17 mouse cellular contexts compared by ENCODE assay signal in the genomic region with DNA sequence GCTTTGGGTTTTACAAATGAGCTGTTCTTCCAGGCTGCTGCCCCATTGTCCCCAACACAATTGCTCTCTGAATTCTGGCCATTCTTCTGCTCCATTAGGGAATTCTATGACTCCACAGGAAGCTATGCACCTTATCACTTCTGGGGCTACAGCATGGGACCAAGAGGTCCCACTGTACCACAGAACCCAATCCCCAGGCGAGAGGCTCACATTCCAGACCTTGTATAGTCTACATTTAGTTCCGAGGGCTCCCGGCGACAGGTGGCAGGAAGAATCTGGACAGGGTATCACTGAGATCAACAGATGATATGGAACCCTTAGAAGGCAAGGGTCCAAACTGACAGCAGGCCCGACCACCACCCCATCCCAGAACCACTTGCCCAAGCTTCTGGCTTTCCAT. TPM values are rescaled to one million over a fixed set of nuclear protein-coding genes. Genes with fewer than 3 reads are reported as not detected.
DNase-seq lines count a peak whose midpoint lies in the region; ATAC-seq and TF ChIP-seq lines count a peak whose summit lies in the region.
"Had no signal": no experiment of that assay in that cellular context is flagged by ENCODE, and none has a peak within 500 bp of the region (broad histone marks: within the 10 kb centered on the region; RNA-seq: fewer than 3 reads in every experiment).

No protein-coding gene starts in this region.

- WGBS in heart, embryonic 11.5 days (ENCODE audit: insufficient replicate concordance) = 20% methylated on average over 5 of the region's 5 CpGs
- WGBS in kidney, embryonic 15.5 days = 75% methylated on average over 5 of the region's 5 CpGs
- WGBS in liver, embryonic 12.5 days (ENCODE audit: insufficient replicate concordance) = 62% methylated on average over 5 of the region's 5 CpGs

- H3K79me2 ChIP-seq in myocyte (ENCODE audit: control insufficient read depth, insufficient read depth) = no peaks in the 10 kb centered on the region

- H3K27ac ChIP-seq in heart, embryonic 11.5 days (ENCODE audit: low read depth, low read length) = peak overlapping the region; percentile 46
- H3K27ac ChIP-seq in kidney, embryonic 15.5 days = peak overlapping the region; percentile 50; the same call in 1 of the 2 replicates
- H3K27ac ChIP-seq in liver, embryonic 12.5 days = no peak overlapping the region
- H3K27ac ChIP-seq: hindbrain, embryonic 13.5 days; liver, embryonic 14.5 days; neural tube, embryonic 15.5 days had no signal

- H3K4me2 ChIP-seq in heart, embryonic 11.5 days = 0 out of 2 replicates have a peak overlapping the region, but pooled peaks have one; percentile 0
- no peak overlapping the region for H3K4me2 ChIP-seq in kidney, embryonic 15.5 days
- H3K4me2 ChIP-seq in myocyte (ENCODE audit: low read depth) = peak overlapping the region; percentile 60
- H3K4me2 ChIP-seq in liver, embryonic 12.5 days = no peak overlapping the region
- H3K4me2 ChIP-seq: hindbrain, embryonic 13.5 days; neural tube, embryonic 15.5 days had no signal

- DNase-seq in heart, postnatal 25 days (ENCODE audit: low spot score) = no peak
- DNase-seq in kidney, adult 11 months = no peak
- DNase-seq in right cerebral cortex, postnatal 14 days = peak; percentile 3
- DNase-seq in right cerebral cortex, postnatal 36 days (ENCODE audit: low spot score in 2 of 2) = no peak
- DNase-seq: adrenal gland, postnatal 10 days; cerebellum, adult 11-12 months; cerebellum, postnatal 36 days; gastrocnemius, postnatal 10 days; lung, postnatal 14 days had no signal

- no peak for TF ChIP-seq POLR2A in myocyte (IDR thresholded peaks at IDR 0.05; ENCODE audit: insufficient read length, low read depth)

- H3ac ChIP-seq in myocyte (ENCODE audit: control insufficient read depth, insufficient read length) = no peak overlapping the region

- no peaks in the 10 kb centered on the region for H3K36me3 ChIP-seq in heart, embryonic 11.5 days (ENCODE audit: control insufficient read depth, insufficient read depth, low read length)
- H3K36me3 ChIP-seq in kidney, embryonic 15.5 days = peaks cover 11% of the 10 kb centered on the region
- H3K36me3 ChIP-seq in myocyte (ENCODE audit: control insufficient read depth, insufficient read depth) = no peaks in the 10 kb centered on the region
- no peaks in the 10 kb centered on the region for H3K36me3 ChIP-seq in liver, embryonic 12.5 days
- H3K36me3 ChIP-seq: neural tube, embryonic 15.5 days had no signal

- no peaks in the 10 kb centered on the region for H3K27me3 ChIP-seq in heart, embryonic 11.5 days (ENCODE audit: control insufficient read depth, insufficient read depth, low read length)
- H3K27me3 ChIP-seq in kidney, embryonic 15.5 days = no peaks in the 10 kb centered on the region
- no peaks in the 10 kb centered on the region for H3K27me3 ChIP-seq in myocyte (ENCODE audit: control insufficient read depth, insufficient read depth, insufficient read length)
- H3K27me3 ChIP-seq in liver, embryonic 12.5 days (replicated peaks) = peaks cover 9% of the 10 kb centered on the region; the same call in 1 of the 2 replicates
- H3K27me3 ChIP-seq: hindbrain, embryonic 13.5 days; neural tube, embryonic 15.5 days had no signal

- H3K4me1 ChIP-seq in heart, embryonic 11.5 days (ENCODE audit: control insufficient read depth, insufficient read depth, low read length) = peaks cover 80% of the 10 kb centered on the region
- H3K4me1 ChIP-seq in kidney, embryonic 15.5 days = peaks cover 66% of the 10 kb centered on the region
- H3K4me1 ChIP-seq in liver, embryonic 12.5 days = peaks cover 16% of the 10 kb centered on the region

- H3K9ac ChIP-seq in heart, embryonic 11.5 days (ENCODE audit: low read depth, low read length) = peak overlapping the region; percentile 58
- H3K9ac ChIP-seq in kidney, embryonic 15.5 days = no peak overlapping the region
- no peak overlapping the region for H3K9ac ChIP-seq in liver, embryonic 12.5 days
- H3K9ac ChIP-seq: hindbrain, embryonic 13.5 days; liver, embryonic 14.5 days; neural tube, embryonic 15.5 days had no signal

- intact Hi-C loops in heart, postnatal 25 days (cut with DNase I) = loop anchor here (2.0 kb wide), 1 partner anchor 49 kb away; no protein-coding TSS in a partner anchor

- no peak for ATAC-seq in heart, embryonic 11.5 days (replicated peaks; ENCODE audit: insufficient number of reproducible peaks, low FRiP score, low TSS enrichment)
- no peak for ATAC-seq in kidney, embryonic 15.5 days (replicated peaks; ENCODE audit: low FRiP score)
- no peak for ATAC-seq in liver, embryonic 12.5 days
- ATAC-seq: CD4-positive, CD25-positive, alpha-beta regulatory T cell, adult 4 months had no signal

- H3K9me3 ChIP-seq in heart, embryonic 11.5 days (replicated peaks; ENCODE audit: control insufficient read depth, low read length) = no peaks in the 10 kb centered on the region
- H3K9me3 ChIP-seq in kidney, embryonic 15.5 days (replicated peaks) = no peaks in the 10 kb centered on the region
- no peaks in the 10 kb centered on the region for H3K9me3 ChIP-seq in liver, embryonic 12.5 days (replicated peaks)
- H3K9me3 ChIP-seq: hindbrain, embryonic 13.5 days; neural tube, embryonic 15.5 days had no signal

- no peak overlapping the region for H3K4me3 ChIP-seq in heart, embryonic 11.5 days (ENCODE audit: low read depth, low read length)
- no peak overlapping the region for H3K4me3 ChIP-seq in kidney, embryonic 15.5 days (replicated peaks)
- H3K4me3 ChIP-seq in myocyte = no peak overlapping the region
- H3K4me3 ChIP-seq in liver, embryonic 12.5 days = no peak overlapping the region
- H3K4me3 ChIP-seq: hindbrain, embryonic 13.5 days; neural tube, embryonic 15.5 days had no signal

TF ChIP-seq in myocyte, 11 proteins besides CTCF, POLR2A, EP300 and RAD21:
- TF ChIP-seq MYOG (IDR thresholded peaks at IDR 0.05; ENCODE audit: control insufficient read depth in 1 of 3, insufficient read depth in 1 of 3, insufficient read length in 2 of 3, low read depth in 2 of 3) = peak; percentile 38 to 86 (median 60)
- no peak for TF ChIP-seq TCF3 (IDR thresholded peaks at IDR 0.05; ENCODE audit: insufficient read length, low read depth)
- TF ChIP-seq MYOD1 (IDR thresholded peaks at IDR 0.05; ENCODE audit: control insufficient read depth in 1 of 3, insufficient read length in 2 of 3, low read depth in 2 of 3) = peak in 2 of 3 experiments; percentile 84 to 88
- TF ChIP-seq TCF12 (IDR thresholded peaks at IDR 0.05; ENCODE audit: insufficient read depth, poor library complexity, severe bottlenecking) = peak; percentile 58
TF ChIP-seq in myocyte: peak in this region for 3.

RNA-seq across cellular contexts. Expression of gene Nuak1, which starts 50.7 kb away (rescaled TPM):
- 2.4 and 3.0 TPM in 2 replicates for polyA plus RNA-seq in heart, embryonic 11.5 days (2014; fragmentation: Nextera tagmentation; extraction: Ambion mirVana)
- total RNA-seq in heart, postnatal 25 days (2021) = 10 to 100 TPM; 30.8 to 32.3 TPM
- polyA plus RNA-seq in kidney, embryonic 15.5 days (2015; fragmentation: Nextera tagmentation; extraction: Ambion mirVana) = 3.0 and 3.2 TPM in 2 replicates
- polyA plus RNA-seq in myocyte (2012; fragmentation: generic; extraction: Trizol) = 21.8 TPM
- polyA plus RNA-seq in liver, embryonic 12.5 days (2016; fragmentation: Nextera tagmentation; extraction: Ambion mirVana) = 0.25 and 0.31 TPM in 2 replicates
- polyA plus RNA-seq: CD4-positive, CD25-positive, alpha-beta regulatory T cell, adult 4 months had no signal

Comparison
In these comparisons a context has a peak if more than half of its experiments do, and no peak if none do; other contexts are left out.
1. H3K4me2 ChIP-seq: peak in heart, embryonic 11.5 days (single experiment) and myocyte (single experiment); none in kidney, embryonic 15.5 days (single experiment) and liver, embryonic 12.5 days (single experiment).